Mouse (Mus musculus): ENCODE data around the gene Gm614. TPM values are rescaled to one million over a fixed set of nuclear protein-coding genes. Genes with fewer than 3 reads are reported as not detected.

Gm614 gene
- polyA plus RNA-seq (2016; fragmentation: Nextera tagmentation; extraction: Ambion mirVana) = not detected in 2 replicates

- peaks cover 23% of the 10 kb centered on the region for H3K4me1 ChIP-seq (replicated peaks)
- peak within 1 kb of the TSS; percentile 29 for H3K27ac ChIP-seq
- peaks cover 1% of the 10 kb centered on the region; the same call in 1 of the 2 replicates for H3K36me3 ChIP-seq
- DNase-seq (ENCODE audit: low spot score) = no peak
- 100% methylated on average over 1 of the region's 1 CpGs for WGBS
- H3K9me3 ChIP-seq = no peaks in the 10 kb centered on the region
- no peak within 1 kb of the TSS for H3K4me3 ChIP-seq
- H3K27me3 ChIP-seq (ENCODE audit: insufficient read depth, poor library complexity, severe bottlenecking) = peaks cover 25% of the 10 kb centered on the region
Measured at GRCm38 (mm10) chrX:101263892-101264291, at the start of gene Gm614. Gene Gm614 (minus strand): TSS chrX:101263992.

- peaks cover 84% of the 10 kb centered on the region for H3K27me3 ChIP-seq (ENCODE audit: insufficient read depth, poor library complexity, severe bottlenecking)
- 89% methylated on average over 5 of the region's 5 CpGs for WGBS
Measured at GRCm38 (mm10) chrX:101309299-101309698, 45.5 kb upstream of the Gm614 start.

GRCm38 (mm10) chrX:101304646-101305045, 40.9 kb upstream of the Gm614 start:
- Histone ChIP-seq H3K27ac (0 out of 2 replicates have a peak overlapping the region, but pooled peaks have one; percentile 35), H3K9me3 (no peaks in the 10 kb centered on the region), H3K36me3 (0 out of 2 replicates have a peak, but pooled peaks cover 4% of the 10 kb centered on the region), H3K4me3 (no peak overlapping the region), H3K27me3 (ENCODE audit: insufficient read depth, poor library complexity, severe bottlenecking) (peaks cover 92% of the 10 kb centered on the region), H3K4me1 (replicated peaks) (peaks cover 49% of the 10 kb centered on the region)
- DNase-seq (ENCODE audit: low spot score) = no peak
- 33% methylated on average over 2 of the region's 2 CpGs for WGBS

More at GRCm38 (mm10) chrX:101309299-101309698, 45.5 kb upstream of the Gm614 start:
- Histone ChIP-seq H3K9me3 (no peaks in the 10 kb centered on the region), H3K4me3 (no peak overlapping the region), H3K4me1 (replicated peaks) (peaks cover 13% of the 10 kb centered on the region; the same call in 1 of the 2 replicates), H3K27ac (no peak overlapping the region), H3K36me3 (peaks cover 9% of the 10 kb centered on the region; the same call in 1 of the 2 replicates)
- no peak for DNase-seq (ENCODE audit: low spot score)

GRCm38 (mm10) chrX:101301654-101302053, 37.9 kb upstream of the Gm614 start:
- Histone ChIP-seq H3K36me3 (peaks cover 15% of the 10 kb centered on the region), H3K4me1 (replicated peaks) (peaks cover 59% of the 10 kb centered on the region), H3K9me3 (no peaks in the 10 kb centered on the region), H3K27ac (peak overlapping the region; percentile 85), H3K4me3 (no peak overlapping the region), H3K27me3 (ENCODE audit: insufficient read depth, poor library complexity, severe bottlenecking) (peaks cover 84% of the 10 kb centered on the region)
- WGBS = 69% methylated on average over 9 of the region's 9 CpGs
- DNase-seq (ENCODE audit: low spot score) = no peak

- peaks cover 81% of the 10 kb centered on the region for H3K27me3 ChIP-seq (ENCODE audit: insufficient read depth, poor library complexity, severe bottlenecking)
- DNase-seq (ENCODE audit: low spot score) = no peak
Measured at GRCm38 (mm10) chrX:101300427-101301030, 36.7 kb upstream of the Gm614 start.

GRCm38 (mm10) chrX:101299473-101300426, 36.0 kb upstream of the Gm614 start:
- Histone ChIP-seq H3K4me3 (peak overlapping the region; percentile 49), H3K27me3 (ENCODE audit: insufficient read depth, poor library complexity, severe bottlenecking) (peaks cover 78% of the 10 kb centered on the region), H3K36me3 (peaks cover 33% of the 10 kb centered on the region), H3K9me3 (no peaks in the 10 kb centered on the region), H3K27ac (peak overlapping the region; percentile 85), H3K4me1 (replicated peaks) (peaks cover 59% of the 10 kb centered on the region)
- 30% methylated on average over 13 of the region's 13 CpGs for whole genome bisulfite sequencing
- DNase-seq (ENCODE audit: low spot score) = peak; percentile 59

More at GRCm38 (mm10) chrX:101300427-101301030, 36.7 kb upstream of the Gm614 start:
- H3K27ac ChIP-seq = peak overlapping the region; percentile 85
- H3K4me3 ChIP-seq = peak overlapping the region; percentile 49
- H3K9me3 ChIP-seq = no peaks in the 10 kb centered on the region
- 34% methylated on average over 13 of the region's 13 CpGs for WGBS
- peaks cover 25% of the 10 kb centered on the region for H3K36me3 ChIP-seq
- peaks cover 59% of the 10 kb centered on the region for H3K4me1 ChIP-seq (replicated peaks)

- Histone ChIP-seq H3K9me3 (no peaks in the 10 kb centered on the region), H3K27me3 (ENCODE audit: insufficient read depth, poor library complexity, severe bottlenecking) (peaks cover 77% of the 10 kb centered on the region), H3K4me1 (replicated peaks) (peaks cover 53% of the 10 kb centered on the region), H3K36me3 (peaks cover 40% of the 10 kb centered on the region), H3K27ac (peak within 1 kb of the TSS; percentile 85), H3K4me3 (peak within 1 kb of the TSS; percentile 49)
- DNase-seq (ENCODE audit: low spot score) = peak; percentile 40
- WGBS = 22% methylated on average over 24 of the region's 24 CpGs
Measured at GRCm38 (mm10) chrX:101299055-101299454, 35.3 kb upstream of the Gm614 start, which contains the start of gene Nlgn3. Gene Nlgn3 (plus strand): TSS chrX:101299168.

GRCm38 (mm10) chrX:101290111-101290510, 26.3 kb upstream of the Gm614 start:
- Histone ChIP-seq H3K27me3 (ENCODE audit: insufficient read depth, poor library complexity, severe bottlenecking) (peaks cover 38% of the 10 kb centered on the region), H3K4me3 (no peak overlapping the region)

GRCm38 (mm10) chrX:101289037-101289436, 25.2 kb upstream of the Gm614 start:
- Histone ChIP-seq H3K9me3 (no peaks in the 10 kb centered on the region), H3K4me3 (no peak overlapping the region), H3K27me3 (ENCODE audit: insufficient read depth, poor library complexity, severe bottlenecking) (peaks cover 38% of the 10 kb centered on the region), H3K4me1 (replicated peaks) (no peaks in the 10 kb centered on the region), H3K27ac (no peak overlapping the region), H3K36me3 (peaks cover 99% of the 10 kb centered on the region)
- no peak for DNase-seq (ENCODE audit: low spot score)
- WGBS = 92% methylated on average over 7 of the region's 7 CpGs

More at GRCm38 (mm10) chrX:101290111-101290510, 26.3 kb upstream of the Gm614 start:
- peaks cover 99% of the 10 kb centered on the region for H3K36me3 ChIP-seq
- no peak overlapping the region for H3K27ac ChIP-seq
- no peak for DNase-seq (ENCODE audit: low spot score)
- 91% methylated on average over 10 of the region's 10 CpGs for WGBS
- H3K4me1 ChIP-seq (replicated peaks) = no peaks in the 10 kb centered on the region
- H3K9me3 ChIP-seq = no peaks in the 10 kb centered on the region

GRCm38 (mm10) chrX:101288432-101288831, 24.6 kb upstream of the Gm614 start:
- peaks cover 36% of the 10 kb centered on the region for H3K27me3 ChIP-seq (ENCODE audit: insufficient read depth, poor library complexity, severe bottlenecking)
- no peak for DNase-seq (ENCODE audit: low spot score)
- WGBS = 90% methylated on average over 6 of the region's 6 CpGs
- peaks cover 99% of the 10 kb centered on the region for H3K36me3 ChIP-seq
- no peaks in the 10 kb centered on the region for H3K9me3 ChIP-seq
- H3K4me1 ChIP-seq (replicated peaks) = no peaks in the 10 kb centered on the region
- no peak overlapping the region for H3K4me3 ChIP-seq
- H3K27ac ChIP-seq = no peak overlapping the region

GRCm38 (mm10) chrX:101287543-101287942, 23.8 kb upstream of the Gm614 start:
- H3K9me3 ChIP-seq = no peaks in the 10 kb centered on the region
- no peaks in the 10 kb centered on the region for H3K4me1 ChIP-seq (replicated peaks)
- H3K36me3 ChIP-seq = peaks cover 99% of the 10 kb centered on the region
- H3K27ac ChIP-seq = no peak overlapping the region
- H3K27me3 ChIP-seq (ENCODE audit: insufficient read depth, poor library complexity, severe bottlenecking) = peaks cover 35% of the 10 kb centered on the region
- WGBS = 91% methylated on average over 3 of the region's 3 CpGs
- H3K4me3 ChIP-seq = no peak overlapping the region
- no peak for DNase-seq (ENCODE audit: low spot score)

GRCm38 (mm10) chrX:101285953-101286670, 22.3 kb upstream of the Gm614 start:
- 95% methylated on average over 14 of the region's 14 CpGs for WGBS
- no peak for DNase-seq (ENCODE audit: low spot score)
- Histone ChIP-seq H3K9me3 (no peaks in the 10 kb centered on the region), H3K27ac (no peak overlapping the region), H3K36me3 (peaks cover 99% of the 10 kb centered on the region), H3K4me1 (replicated peaks) (no peaks in the 10 kb centered on the region), H3K27me3 (ENCODE audit: insufficient read depth, poor library complexity, severe bottlenecking) (peaks cover 25% of the 10 kb centered on the region), H3K4me3 (no peak overlapping the region)

All from hindbrain, embryonic 10.5 days (tissue).